Mouse (Mus musculus) stomach, postnatal 0 days (tissue): ENCODE measurements around the gene Nelfb. TPM values are rescaled to one million over a fixed set of nuclear protein-coding genes. Genes with fewer than 3 reads are reported as not detected.

Experiments used
- ATAC-seq: fragments of 200-750 bp; cut with Nextera tagmentation; 2 replicates; pipeline ENCODE4 v1.8.0; 2017; ENCODE audit not compliant: low FRiP score, low TSS enrichment
- DNase-seq: peaks from one replicate; pipeline ENCODE4 v3.0.0-alpha.2; 2016; ENCODE audit warnings: low spot score
- H3K27ac ChIP-seq: fragments of 300-500 bp; sonication (generic); replicated peaks from 2 replicates; pipeline ENCODE4 v1.5.1; 2014; ENCODE audit warnings: mild to moderate bottlenecking, control low read depth
- H3K27me3 ChIP-seq: fragments of 300-500 bp; sonication (generic); 2 replicates; pipeline ENCODE4 v1.6.1; 2014; ENCODE audit warnings: low read length; ENCODE audit not compliant: control insufficient read depth, insufficient read depth
- H3K36me3 ChIP-seq: fragments of 300-500 bp; sonication (generic); 2 replicates; pipeline ENCODE4 v1.6.1; 2014; ENCODE audit warnings: low read length, mixed read lengths; ENCODE audit not compliant: control insufficient read depth, insufficient read depth
- H3K4me1 ChIP-seq: fragments of 300-500 bp; sonication (generic); replicated peaks from 2 replicates; pipeline ENCODE4 v1.6.1; 2014; ENCODE audit warnings: antibody characterized with exemption; ENCODE audit not compliant: control insufficient read depth, insufficient read depth
- H3K4me2 ChIP-seq: fragments of 300-500 bp; sonication (generic); replicated peaks from 2 replicates; pipeline ENCODE4 v1.6.1; 2014; ENCODE audit warnings: low read depth, mild to moderate bottlenecking, control low read depth, moderate library complexity
- H3K4me3 ChIP-seq: fragments of 300-500 bp; sonication (generic); 2 replicates; pipeline ENCODE4 v1.5.1; 2014; ENCODE audit warnings: low read depth, low read length, control low read depth
- H3K9ac ChIP-seq: fragments of 300-500 bp; sonication (generic); 2 replicates; pipeline ENCODE4 v1.6.1; 2014; ENCODE audit warnings: mild to moderate bottlenecking, low read length, control low read depth, mixed read lengths
- H3K9me3 ChIP-seq: fragments of 300-500 bp; sonication (generic); 2 replicates; pipeline ENCODE4 v1.6.1; 2016; ENCODE audit warnings: low read length; ENCODE audit not compliant: control insufficient read depth
- CTCF ChIP-seq: IDR thresholded peaks from 2 replicates; pipeline ENCODE4 v1.5.1; 2016; ENCODE audit warnings: antibody characterized with exemption, low read depth, mild to moderate bottlenecking, moderate library complexity
- EP300 ChIP-seq: optimal IDR thresholded peaks from 2 replicates; pipeline ENCODE3; 2016; ENCODE audit warnings: antibody characterized with exemption
- WGBS: fragments of 180-500 bp; shearing (Covaris S2); extraction: QIAGEN DNeasy Blood & Tissue Kit; methylation state at CpG from one replicate; pipeline ENCODE4 v1.1.7; 2014; 5-methylcytosine and 5-hydroxymethylcytosine counted together
- polyA plus RNA-seq: library from polyadenylated mRNA; unstranded; fragments of >200 nt; fragmentation: Nextera tagmentation; extraction: Ambion mirVana; gene quantifications from 2 replicates; pipeline ENCODE4 v1.2.1, GENCODE M21; 2015

Gene Nelfb
- polyA plus RNA-seq, 1 experiment from 2014 or later: 58.6 TPM

GRCm38 (mm10) chr2:25224766-25225752 is 13.8 kb upstream of the Nelfb start:
- no peaks in the 10 kb centered on the region for H3K27me3 ChIP-seq
- 1% methylated on average over 41 of the region's 41 CpGs for WGBS
- H3K36me3 ChIP-seq: no peaks in the 10 kb centered on the region
- H3K4me1 ChIP-seq: no peaks in the 10 kb centered on the region
- H3K27ac ChIP-seq: peak overlapping the region; percentile 97
- peak; percentile 98 for DNase-seq
- H3K9ac ChIP-seq: peak overlapping the region; percentile 67
- peak overlapping the region; percentile 55 for H3K4me2 ChIP-seq
- H3K9me3 ChIP-seq: no peaks in the 10 kb centered on the region
- peak overlapping the region; percentile 48 for H3K4me3 ChIP-seq
- TF ChIP-seq CTCF (no peak; the same call in 1 of the 2 replicates), EP300 (peak; percentile 14)
- ATAC-seq: peak; percentile 92

- DNase-seq (no peak), ATAC-seq (no peak)
- under 1% methylated on average over 17 of the region's 17 CpGs for WGBS
- no peaks in the 10 kb centered on the region for H3K9me3 ChIP-seq
- H3K4me2 ChIP-seq: peak within 1 kb of the TSS; percentile 86
- peak within 1 kb of the TSS; percentile 80 for H3K4me3 ChIP-seq
- H3K9ac ChIP-seq: peak within 1 kb of the TSS; percentile 89
- TF ChIP-seq EP300 (peak; percentile 69), CTCF (peak; percentile 47)
- H3K4me1 ChIP-seq: no peaks in the 10 kb centered on the region
- no peaks in the 10 kb centered on the region for H3K36me3 ChIP-seq
- H3K27ac ChIP-seq: peak within 1 kb of the TSS; percentile 98
- H3K27me3 ChIP-seq: no peaks in the 10 kb centered on the region
Observed at GRCm38 (mm10) chr2:25224492-25224765, 13.1 kb upstream of the Nelfb start, which contains the start of gene Tubb4b. TSS of gene Tubb4b (minus strand) at chr2:25224702.

GRCm38 (mm10) chr2:25223681-25224491 is 12.6 kb upstream of the Nelfb start:
- DNase-seq (peak; percentile 94), ATAC-seq (peak; percentile 74)
- WGBS: 2% methylated on average over 46 of the region's 53 CpGs
- Histone ChIP-seq H3K4me3 (peak overlapping the region; percentile 80), H3K27ac (peak overlapping the region; percentile 98), H3K4me2 (peak overlapping the region; percentile 86), H3K9ac (peak overlapping the region; percentile 89), H3K4me1 (no peaks in the 10 kb centered on the region), H3K27me3 (no peaks in the 10 kb centered on the region), H3K9me3 (no peaks in the 10 kb centered on the region), H3K36me3 (no peaks in the 10 kb centered on the region)
- no peak for TF ChIP-seq EP300
- TF ChIP-seq CTCF: no peak

- WGBS: 69% methylated on average over 5 of the region's 5 CpGs
- no peak overlapping the region for H3K27ac ChIP-seq
- no peaks in the 10 kb centered on the region for H3K27me3 ChIP-seq
- no peaks in the 10 kb centered on the region for H3K36me3 ChIP-seq
- no peak for TF ChIP-seq CTCF
- no peak for TF ChIP-seq EP300
- H3K9ac ChIP-seq: no peak overlapping the region
- no peaks in the 10 kb centered on the region for H3K9me3 ChIP-seq
- ATAC-seq (no peak), DNase-seq (no peak)
- H3K4me2 ChIP-seq: no peak overlapping the region
- H3K4me3 ChIP-seq: no peak overlapping the region
- no peaks in the 10 kb centered on the region for H3K4me1 ChIP-seq
Observed at GRCm38 (mm10) chr2:25221331-25221772, 10.1 kb upstream of the Nelfb start.

GRCm38 (mm10) chr2:25218445-25218844 is 7.2 kb upstream of the Nelfb start, which contains the start of gene Fam166a:
TSS of gene Fam166a (plus strand) at chr2:25218745.
- Histone ChIP-seq H3K4me3 (no peak within 1 kb of the TSS), H3K27ac (no peak within 1 kb of the TSS), H3K4me2 (no peak within 1 kb of the TSS), H3K4me1 (no peaks in the 10 kb centered on the region), H3K9ac (no peak within 1 kb of the TSS), H3K27me3 (no peaks in the 10 kb centered on the region), H3K9me3 (no peaks in the 10 kb centered on the region), H3K36me3 (no peaks in the 10 kb centered on the region)
- ATAC-seq (no peak), DNase-seq (no peak)
- TF ChIP-seq CTCF: no peak
- no peak for TF ChIP-seq EP300
